Mouse (Mus musculus) brain, embryonic 14.5 days (tissue): ENCODE results near the gene Gm43064. TPM values are rescaled to one million over a fixed set of nuclear protein-coding genes. Genes with fewer than 3 reads are reported as not detected.

ENCODE experiments used
- DNase-seq: peaks from one replicate; pipeline ENCODE4 v3.0.0-alpha.2; 2011; ENCODE audit warnings: low read depth
- CTCF ChIP-seq: fragments of 200-500 bp; IDR thresholded peaks from 2 replicates; pipeline ENCODE4 v1.5.1; 2012; ENCODE audit warnings: inconsistent platforms, mild to moderate bottlenecking, moderate library complexity, borderline replicate concordance; ENCODE audit not compliant: insufficient read depth, insufficient read length; ENCODE audit errors: extremely low read depth
- POLR2A ChIP-seq: fragments of 200-500 bp; IDR thresholded peaks from 2 replicates; pipeline ENCODE4 v1.6.1; 2012; ENCODE audit warnings: mild to moderate bottlenecking, inconsistent platforms, borderline replicate concordance; ENCODE audit not compliant: poor library complexity, insufficient read depth, insufficient read length, severe bottlenecking; ENCODE audit errors: extremely low read depth
- polyA plus RNA-seq: library from polyadenylated mRNA; depleted of rRNA; stranded (reverse); fragments of >200 nt; gene quantifications from 2 replicates; pipeline ENCODE4 v1.2.3, GENCODE M21; 2012; rRNA removed

Gene Gm43064
- polyA plus RNA-seq, 1 experiment, result 0.53 TPM

DNA sequence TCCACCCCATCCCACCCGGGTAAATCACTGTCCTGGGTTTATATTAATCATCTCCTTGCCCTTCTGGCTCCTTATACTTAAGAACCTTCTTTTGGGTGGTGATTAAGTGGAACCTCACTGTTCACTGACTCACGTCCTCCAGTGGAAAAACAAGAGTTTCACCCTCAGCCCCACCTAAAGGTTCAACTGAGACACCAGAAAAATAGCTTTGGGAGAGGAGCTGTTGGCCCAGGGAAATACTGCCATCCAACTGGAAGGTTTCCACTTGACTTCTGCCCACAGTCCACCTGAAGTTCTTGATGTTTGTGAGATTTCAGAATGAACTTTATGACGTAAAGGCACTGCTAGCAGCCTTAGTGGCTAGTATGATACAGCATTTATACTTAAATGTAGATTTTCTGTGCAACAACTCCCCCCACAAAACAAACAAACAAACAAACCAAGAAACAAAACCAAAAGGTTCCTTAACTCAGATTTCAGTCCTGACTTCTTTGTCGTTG, 53.4 kb downstream of the Gm43064 start:
- TF ChIP-seq POLR2A, result no peak
- no peak for TF ChIP-seq CTCF
- no peak for DNase-seq

DNA sequence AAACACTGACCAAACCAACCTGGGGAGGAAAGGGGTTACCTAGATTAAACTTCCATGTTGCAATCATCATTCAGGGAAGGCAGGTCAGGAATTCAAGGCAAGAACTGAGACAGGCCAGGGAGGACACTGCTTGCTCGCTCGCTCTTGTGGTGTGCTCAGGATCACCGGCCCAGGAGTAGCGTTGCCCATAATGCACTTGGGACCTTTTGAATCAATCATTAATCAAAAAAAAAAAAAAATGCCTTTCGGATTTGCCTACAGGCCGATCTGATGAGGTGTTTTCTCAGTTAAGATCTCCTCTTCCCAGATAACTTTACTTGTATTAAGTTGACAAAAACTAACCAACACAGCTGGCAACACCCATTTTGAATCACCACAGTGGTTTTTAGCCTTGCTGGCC, 54.8 kb downstream of the Gm43064 start:
- no peak for DNase-seq
- TF ChIP-seq POLR2A (no peak), CTCF (no peak)

DNA sequence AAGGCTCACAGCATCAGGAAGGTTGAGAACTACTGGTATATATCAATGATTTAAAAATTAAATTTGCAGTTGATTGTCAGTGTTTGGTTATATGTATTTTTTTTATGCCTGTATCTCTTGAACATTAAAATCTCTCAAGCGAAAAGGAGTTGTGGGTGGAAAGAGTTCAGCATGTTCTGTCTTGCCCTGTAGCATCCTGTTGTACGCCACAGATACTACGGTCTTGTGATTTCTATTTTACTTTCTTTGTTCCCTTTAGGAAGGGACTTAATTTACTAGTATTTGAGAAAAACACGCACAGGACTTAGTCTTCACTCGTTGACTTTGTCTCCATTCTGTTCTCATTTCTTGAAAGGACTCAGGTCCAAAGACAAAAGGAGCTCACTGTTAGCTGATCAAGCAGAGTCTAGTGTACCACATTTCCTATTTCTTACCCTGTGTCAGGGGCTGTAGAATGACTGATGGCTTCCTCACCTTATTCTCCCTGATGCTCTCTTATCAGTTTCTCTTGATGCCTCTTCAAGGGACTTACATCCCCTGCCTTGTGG, 58.1 kb downstream of the Gm43064 start:
- no peak for TF ChIP-seq CTCF
- no peak for TF ChIP-seq POLR2A
- DNase-seq, result no peak

DNA sequence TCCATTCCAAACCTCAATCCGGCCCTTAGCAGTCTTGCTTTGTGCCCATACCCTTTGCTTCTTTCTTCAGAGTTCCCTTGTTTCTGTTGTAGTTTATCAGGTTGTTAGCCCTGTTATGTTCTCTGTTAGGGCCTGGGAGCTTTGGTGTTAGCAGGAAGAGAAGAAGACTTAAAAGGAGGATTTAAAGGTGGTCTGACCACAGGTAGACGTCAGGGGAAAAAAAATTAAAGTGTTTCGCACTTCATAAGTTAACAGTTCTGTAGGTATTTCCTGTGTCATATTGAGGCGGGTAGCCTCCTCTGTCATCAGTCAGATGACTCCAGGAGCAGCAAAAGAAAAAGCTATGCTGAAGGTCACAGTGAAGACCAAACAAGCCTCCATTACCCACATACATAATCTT, 58.6 kb downstream of the Gm43064 start:
- TF ChIP-seq CTCF (no peak), POLR2A (no peak)
- no peak for DNase-seq

DNA sequence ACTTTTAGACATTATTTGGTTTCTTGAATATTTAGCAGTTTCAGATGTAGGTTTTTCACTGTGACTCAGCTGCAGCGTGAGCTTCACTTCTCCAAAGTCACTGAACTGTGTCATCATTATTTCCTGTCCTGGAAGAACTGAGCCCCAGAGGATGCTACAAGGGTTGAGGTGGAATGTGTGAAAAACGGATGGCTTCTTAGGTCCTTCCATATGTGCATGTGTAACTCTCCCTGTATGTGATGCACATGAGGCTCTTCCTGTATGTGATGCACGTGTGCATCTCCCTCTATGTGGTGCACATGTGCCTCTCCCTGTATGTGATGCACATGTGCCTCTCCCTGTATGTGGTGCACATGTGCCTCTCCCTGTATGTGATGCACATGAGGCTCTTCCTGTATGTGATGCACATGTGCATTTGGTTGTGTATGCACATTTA, 63.3 kb downstream of the Gm43064 start:
- TF ChIP-seq CTCF (no peak), POLR2A (no peak)
- no peak for DNase-seq

DNA sequence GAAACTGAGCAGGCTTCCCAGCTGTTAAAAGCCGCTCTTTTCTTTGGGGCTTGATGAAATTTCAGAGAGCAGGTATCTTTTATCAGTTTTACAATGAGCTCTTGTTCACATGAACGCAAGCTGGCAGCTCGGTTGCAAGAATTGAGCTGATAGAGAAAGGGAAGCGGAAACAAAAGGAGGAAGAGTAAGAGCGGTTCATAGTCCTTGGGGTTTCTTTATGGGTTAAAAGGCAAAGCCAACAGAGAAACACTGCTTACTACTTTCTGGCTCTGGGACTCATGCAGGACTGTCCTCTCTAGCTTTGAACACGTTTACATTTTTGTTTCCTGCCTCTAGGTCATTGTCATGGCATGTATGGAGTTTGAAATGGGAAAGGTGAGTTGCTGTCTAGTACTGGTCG, 65.0 kb downstream of the Gm43064 start:
- no peak for TF ChIP-seq CTCF
- TF ChIP-seq POLR2A, result no peak

DNA sequence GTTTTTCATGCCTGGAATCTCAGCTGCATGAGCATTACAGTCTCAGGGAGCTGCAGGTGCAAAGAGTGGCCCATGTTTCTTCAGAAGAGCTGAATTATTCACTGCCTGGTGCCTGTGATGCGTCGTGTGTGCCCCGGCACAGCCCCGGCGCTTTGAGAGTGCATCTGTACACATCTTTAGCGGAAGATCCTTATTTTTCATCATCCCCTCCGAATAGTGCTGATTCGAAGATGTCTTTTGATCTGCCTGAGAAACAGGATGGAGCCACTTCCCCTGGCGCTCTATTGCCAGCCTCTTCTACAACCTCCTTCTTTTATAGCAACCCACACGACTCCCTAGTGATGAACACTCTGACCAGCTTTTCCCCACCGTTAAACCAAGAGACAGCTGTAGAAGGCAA, 76.6 kb downstream of the Gm43064 start:
- DNase-seq, result peak; percentile 5
- no peak for TF ChIP-seq POLR2A
- no peak for TF ChIP-seq CTCF

More for the DNA sequence above, 65.0 kb downstream of the Gm43064 start:
- no peak for DNase-seq

DNA sequence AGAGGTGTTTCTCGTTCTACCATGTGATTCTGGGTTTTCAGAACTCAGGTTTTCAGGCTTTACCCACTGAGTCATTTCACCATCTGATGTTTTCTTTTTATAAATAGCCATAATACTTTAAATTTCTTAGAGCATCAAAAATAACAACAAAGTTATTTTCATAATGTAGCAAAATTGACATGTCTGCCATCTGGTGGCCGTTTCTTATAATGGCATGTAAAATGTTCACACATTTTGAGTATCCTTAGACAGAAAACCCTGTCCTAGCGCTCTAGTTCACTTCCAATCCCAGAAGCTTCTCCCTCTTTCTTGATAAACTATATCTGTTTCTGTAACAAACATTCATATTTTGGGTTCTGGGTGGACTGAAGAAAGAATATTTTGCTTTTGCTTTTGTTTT, 78.2 kb downstream of the Gm43064 start:
- peak; percentile 67 for DNase-seq
- no peak for TF ChIP-seq POLR2A
- TF ChIP-seq CTCF, result no peak

Other genes starting within 250 kb of the Gm43064 start
- gene Syt6, start 234.3 kb upstream of the Gm43064 start, polyA plus RNA-seq, result 12.3 and 18.5 TPM in 2 replicates
- gene Atg4a-ps, start 163.5 kb upstream of the Gm43064 start, polyA plus RNA-seq, result 0.04 TPM in 1 of 2 replicates, not detected in the other
- gene Olfml3, start 71.6 kb upstream of the Gm43064 start, polyA plus RNA-seq, result 3.4 and 6.8 TPM in 2 replicates
- gene Gm10964, start 70.2 kb upstream of the Gm43064 start, polyA plus RNA-seq, result not detected in 2 replicates
- gene Hipk1, start 18.0 kb upstream of the Gm43064 start, polyA plus RNA-seq, result 28.5 and 45.8 TPM in 2 replicates
- 12.5 and 14.4 TPM in 2 replicates for gene Dclre1b, start 129 bp upstream of the Gm43064 start, polyA plus RNA-seq
- 20.8 and 25.0 TPM in 2 replicates for gene Ap4b1, start 53 bp upstream of the Gm43064 start, polyA plus RNA-seq
- gene Bcl2l15, start 23.0 kb downstream of the Gm43064 start, polyA plus RNA-seq, result 1.4 and 1.6 TPM in 2 replicates
- gene Ptpn22, start 50.2 kb downstream of the Gm43064 start, polyA plus RNA-seq, result 0.37 and 0.50 TPM in 2 replicates
- gene Rsbn1, start 104.5 kb downstream of the Gm43064 start, polyA plus RNA-seq, result 17.1 and 22.2 TPM in 2 replicates
- gene Phtf1, start 158.5 kb downstream of the Gm43064 start, polyA plus RNA-seq, result 21.2 and 25.6 TPM in 2 replicates